Mouse (Mus musculus) layer of hippocampus, postnatal 10 days (tissue): Measurements from ENCODE around the gene Cpt1a. TPM values are rescaled to one million over a fixed set of nuclear protein-coding genes. Genes with fewer than 3 reads are reported as not detected.

Source experiments
- DNase-seq, 2 experiments: peaks; one replicate each; pipeline ENCODE4 v3.0.0; 2021; ENCODE audit warnings: low spot score in 2 of 2
- total RNA-seq, 2 experiments: library from RNA; stranded (reverse); gene quantifications; 2 replicates each; pipeline ENCODE4 v1.2.3; 2021

Gene Cpt1a
- total RNA-seq, 2 experiments from 2014 or later = 31.9 to 35.2 TPM

DNA sequence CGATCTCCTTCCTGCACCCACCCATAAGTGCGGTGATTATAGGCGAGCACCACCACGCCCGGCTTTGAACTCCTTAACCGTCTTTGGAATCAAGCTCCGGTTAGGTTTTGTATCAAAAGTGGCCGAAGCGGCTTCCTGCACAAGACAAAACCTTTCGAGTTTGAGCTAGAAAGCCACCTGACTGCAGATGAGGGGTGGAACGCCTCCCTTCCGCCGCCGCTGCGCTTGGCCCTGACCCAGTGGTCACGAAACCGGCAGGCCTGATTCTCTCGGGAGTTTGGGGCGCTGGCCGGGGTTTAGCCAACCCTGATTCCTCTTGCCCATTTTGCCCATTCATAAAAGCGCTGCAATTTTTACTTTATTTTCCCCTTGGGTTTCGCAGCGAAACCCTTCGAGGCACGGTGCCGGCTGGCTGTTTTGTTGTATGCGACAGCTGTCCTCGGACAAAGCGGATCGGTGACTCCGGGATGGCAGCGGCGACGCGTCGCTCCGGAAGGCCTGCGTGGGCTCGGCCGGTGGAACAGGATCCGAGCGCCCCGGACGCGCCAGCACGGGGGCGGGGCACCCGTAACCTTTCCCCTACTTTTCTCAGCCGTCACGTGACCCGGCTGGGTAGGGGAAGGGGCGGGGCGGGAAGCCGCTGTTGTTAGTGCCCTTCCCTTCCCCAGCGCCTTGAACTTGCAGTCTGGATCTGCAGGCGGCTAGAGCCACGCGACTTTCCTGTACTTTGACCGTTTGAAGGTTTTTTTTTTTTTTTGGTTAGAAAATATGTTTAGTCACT is 3.0 kb downstream of the Cpt1a start:
- peak; percentile 85 for DNase-seq

DNA sequence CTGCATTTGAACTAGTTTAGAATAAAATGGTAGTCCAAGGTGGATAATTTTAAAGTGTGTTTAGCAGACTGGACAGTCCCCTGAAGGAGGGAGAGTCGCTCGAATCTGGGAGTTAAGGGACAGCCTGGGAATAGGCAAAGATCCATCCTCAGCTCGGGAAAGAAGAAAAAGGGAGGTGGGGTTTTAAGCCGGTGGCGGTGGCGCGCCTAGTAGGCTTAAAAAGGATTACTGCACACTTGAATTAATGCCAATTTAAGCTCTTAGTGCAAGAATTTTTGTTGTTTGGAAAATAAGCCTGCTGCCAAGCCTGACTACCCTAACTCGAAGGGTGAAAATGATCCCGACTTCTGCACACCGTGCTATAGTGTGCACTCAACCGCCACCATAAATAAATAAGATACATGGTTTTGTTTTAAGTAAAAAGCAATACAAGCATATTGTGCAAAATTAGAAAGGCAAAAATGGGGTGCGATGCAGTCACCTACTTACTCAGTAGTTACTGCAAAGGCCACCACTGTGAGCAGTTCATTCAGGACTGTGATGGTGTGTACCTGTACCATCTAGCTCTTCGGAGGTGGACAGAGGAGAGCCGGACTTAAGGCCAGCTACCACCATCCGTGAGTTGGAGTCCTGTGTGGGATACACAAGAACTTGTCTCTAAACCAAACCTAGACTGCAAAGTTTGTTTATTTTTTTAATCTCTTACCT is 3.8 kb downstream of the Cpt1a start:
- peak in 1 of 2 experiments; percentile 26 for DNase-seq

DNA sequence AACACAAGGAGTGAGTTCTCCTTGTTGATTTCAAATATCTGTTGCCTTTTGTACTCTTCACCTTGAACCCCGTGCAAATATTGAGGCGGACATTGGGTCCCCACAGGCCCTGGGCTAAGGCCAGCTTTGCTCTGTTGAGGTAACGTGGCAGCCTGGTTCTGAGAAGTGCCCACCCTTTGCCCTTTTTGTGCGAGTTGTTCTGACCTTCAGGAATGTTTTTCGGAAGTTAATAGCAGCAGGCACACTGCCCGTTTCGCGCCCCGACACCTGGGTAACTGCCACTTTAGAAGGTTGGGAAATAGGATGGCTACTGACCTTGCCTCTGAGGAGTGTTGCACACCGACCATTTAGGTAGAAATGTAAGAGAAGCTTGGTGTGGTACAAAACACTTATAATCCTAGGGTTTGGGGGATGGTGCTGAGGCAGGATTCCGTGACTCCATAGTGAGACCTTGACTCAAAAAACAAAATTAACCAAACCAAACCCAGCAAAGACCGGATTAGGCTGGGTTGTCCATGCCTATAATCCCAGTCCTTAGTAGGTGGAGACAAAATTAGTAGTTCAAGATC is 4.4 kb downstream of the Cpt1a start:
- DNase-seq = no peak

DNA sequence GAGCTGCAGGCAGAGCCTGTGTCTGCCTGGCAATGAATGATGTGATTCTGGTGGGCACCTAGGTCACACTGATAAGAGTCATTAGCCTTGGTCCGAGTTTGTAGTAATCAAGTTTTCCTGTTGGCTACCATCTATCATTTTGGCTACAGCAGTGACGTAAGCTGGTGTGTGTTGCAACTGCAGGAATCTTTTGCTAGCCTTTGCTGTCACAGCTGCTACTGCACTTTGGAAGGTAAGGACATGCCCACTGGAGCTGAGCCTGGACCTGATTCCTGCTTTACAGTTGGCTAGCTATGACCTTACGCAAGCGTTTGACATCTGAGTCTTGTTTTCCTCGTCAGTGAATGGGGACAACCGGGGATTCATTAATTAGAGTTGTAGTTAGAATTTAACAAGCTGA is 11.1 kb downstream of the Cpt1a start:
- no peak for DNase-seq

DNA sequence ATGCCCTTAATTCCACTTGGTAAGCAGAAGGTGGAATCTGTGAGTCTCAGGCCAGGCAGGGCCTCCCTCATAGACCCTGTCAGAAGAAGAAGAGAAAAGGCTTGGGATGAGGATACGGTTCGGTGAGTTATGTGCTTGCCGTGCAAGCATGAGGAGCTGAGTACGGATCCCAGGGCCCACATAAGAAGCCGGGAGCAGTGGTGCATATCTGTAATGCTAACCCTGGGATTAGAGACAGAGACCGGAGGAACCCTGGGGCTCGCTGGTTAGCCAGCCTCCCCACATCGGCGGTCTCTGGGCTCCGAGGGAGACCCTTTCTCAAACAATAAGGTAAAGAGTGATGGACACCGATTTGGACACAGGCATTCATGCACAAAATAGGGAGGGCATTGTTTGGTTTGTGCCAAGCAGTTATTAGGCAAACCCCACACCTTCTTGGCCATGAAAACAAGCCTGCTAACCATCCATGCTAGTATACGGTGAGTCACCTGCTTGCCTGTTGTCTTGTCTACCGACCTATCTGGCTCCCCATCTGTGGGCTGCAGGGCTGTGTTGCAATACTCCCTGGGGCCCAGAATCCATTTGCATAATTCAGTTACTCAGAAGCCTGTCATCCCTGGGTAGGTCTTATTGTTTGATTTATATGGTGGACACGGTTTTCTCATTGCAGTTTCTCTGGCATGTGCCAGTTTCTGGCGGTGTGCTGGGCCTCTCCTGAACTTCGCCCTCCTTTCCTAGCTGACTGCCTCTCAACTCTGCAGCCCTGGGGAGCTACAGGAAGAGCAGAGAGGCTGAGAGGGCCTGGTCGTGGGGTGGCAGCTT is 11.8 kb downstream of the Cpt1a start:
- DNase-seq = no peak

DNA sequence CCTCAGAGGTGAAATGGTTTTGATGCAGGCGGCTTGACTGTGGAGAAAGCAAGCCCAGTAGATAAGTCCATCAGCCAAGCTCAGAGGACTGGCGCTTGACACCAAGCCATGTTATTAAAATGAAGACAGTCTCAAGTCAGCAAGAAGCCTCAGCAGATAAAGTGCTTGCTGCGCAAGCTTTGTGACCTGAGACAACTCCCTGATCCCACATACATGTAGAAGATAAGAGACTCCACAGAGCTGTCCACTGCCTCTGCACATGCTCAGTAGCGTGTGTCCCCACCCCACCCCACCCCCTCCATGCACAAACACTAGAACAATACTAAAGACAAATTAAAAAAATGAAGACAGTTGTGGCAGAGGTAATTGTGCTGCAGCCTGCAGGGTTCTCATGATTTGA is 12.4 kb downstream of the Cpt1a start:
- no peak for DNase-seq

DNA sequence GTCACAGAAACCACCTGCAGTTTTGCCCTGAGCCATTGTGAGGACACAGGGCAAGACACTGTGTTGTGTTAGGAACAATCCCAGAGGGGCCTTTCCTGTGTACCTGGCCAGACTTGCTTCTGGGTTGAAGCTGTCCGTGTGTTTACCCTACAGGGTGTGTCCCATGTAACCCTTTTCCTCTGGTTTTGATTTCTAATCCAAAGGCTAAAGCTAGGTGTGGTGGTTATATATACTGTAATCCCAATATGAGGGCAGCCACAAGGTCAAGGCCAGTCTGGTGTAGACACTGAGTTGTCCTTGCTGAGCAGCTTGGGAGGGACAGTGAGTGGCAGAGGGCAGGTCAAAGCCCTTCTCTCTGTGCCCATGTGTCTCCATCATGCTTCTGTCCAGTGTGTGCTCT is 13.8 kb downstream of the Cpt1a start:
- no peak for DNase-seq

DNA sequence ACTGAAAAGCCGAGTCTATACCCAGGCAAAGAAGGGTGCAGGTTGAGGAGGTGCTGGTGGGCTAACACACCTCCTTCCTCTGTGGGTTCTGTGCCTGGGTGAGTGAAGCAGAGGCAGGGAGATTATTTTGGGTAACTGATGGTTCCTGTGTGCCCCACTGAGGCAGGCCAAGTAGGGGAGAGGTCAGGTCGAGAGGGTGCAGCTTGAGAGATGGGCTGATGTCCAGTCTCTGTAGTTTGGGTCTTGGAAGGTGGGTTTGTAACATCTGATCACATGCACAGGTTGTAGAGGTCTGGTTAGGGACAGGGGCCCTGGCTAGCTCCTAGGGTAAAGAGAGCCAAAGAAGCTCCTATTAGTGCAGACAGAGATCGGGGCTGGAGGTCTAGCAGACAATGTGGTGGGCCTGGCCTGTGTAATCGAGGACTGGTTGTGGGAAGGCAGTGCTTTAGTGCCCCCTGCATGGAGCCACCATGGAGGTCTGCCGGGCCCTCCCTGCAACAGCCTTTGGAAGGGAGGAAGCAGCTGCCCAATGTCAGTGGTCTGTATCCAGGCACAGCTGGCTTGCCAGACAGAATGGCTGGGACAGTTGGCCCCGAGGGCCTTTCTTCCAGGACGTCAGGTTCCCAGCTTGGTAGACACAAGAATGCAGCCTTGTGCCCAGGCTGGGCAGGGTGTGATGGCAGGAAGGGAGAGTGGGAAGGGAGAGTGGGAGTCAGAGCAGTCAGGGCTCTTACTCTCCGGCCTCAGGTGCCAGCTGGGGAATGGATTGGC is 14.5 kb downstream of the Cpt1a start:
- no peak for DNase-seq

DNA sequence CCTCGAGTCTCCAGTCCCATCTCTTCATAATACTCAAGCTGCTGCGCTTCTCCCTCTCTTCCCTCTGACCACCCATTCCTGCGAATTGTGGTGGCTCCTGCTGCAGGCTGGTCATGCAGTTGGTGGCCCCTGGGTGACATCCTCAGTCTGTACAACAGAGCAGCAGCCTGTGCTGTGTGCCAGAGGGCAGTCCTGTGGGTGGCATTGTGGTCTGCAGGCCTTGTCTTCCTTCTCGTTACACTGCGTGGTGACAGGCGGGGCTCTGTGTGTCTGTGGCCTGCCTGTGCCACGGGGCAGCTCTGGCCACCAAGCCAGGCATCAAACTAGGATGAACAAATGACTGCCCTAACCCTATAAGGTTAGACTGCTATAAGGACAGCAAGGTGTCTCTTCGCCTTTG is 17.1 kb downstream of the Cpt1a start:
- DNase-seq = no peak

DNA sequence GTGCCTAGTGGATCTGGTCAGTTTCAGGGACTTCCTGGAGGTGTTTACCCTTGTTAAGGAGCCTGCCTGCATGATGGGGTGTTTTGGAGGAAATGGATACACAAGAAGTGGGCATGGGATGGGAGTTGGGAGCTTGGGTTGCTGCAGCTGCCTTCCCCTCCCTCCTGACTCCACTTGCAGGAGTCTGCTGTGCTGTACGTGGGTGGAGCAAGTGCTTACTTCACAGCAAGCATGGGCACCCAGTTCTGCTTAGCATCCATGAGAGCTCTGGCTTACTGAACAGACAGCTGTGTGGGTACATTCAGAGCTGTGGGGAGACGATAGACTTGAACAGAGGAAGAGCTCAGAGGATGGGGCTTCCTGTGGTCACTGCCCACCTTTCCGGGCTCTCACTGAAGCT is 18.9 kb downstream of the Cpt1a start:
- DNase-seq = no peak

DNA sequence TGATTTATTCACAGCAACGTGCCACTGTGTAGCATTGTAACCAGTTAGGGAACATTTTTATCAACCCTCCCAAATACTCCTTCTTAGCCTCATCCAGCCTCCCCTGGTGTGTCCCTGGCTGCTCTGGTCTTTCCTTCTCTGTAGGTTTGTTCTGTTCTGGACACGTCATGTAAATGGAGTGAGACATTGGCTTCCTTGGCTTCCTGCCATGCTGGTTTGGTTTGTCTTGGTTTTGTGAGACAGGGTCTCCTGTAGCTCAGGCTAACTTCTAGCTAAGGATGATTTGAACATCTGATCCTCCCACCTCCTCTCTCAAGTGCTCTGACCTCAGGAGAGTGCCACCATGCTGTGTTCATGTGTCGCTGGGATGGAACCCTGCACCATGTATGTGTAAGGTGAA is 21.8 kb downstream of the Cpt1a start:
- DNase-seq = no peak

DNA sequence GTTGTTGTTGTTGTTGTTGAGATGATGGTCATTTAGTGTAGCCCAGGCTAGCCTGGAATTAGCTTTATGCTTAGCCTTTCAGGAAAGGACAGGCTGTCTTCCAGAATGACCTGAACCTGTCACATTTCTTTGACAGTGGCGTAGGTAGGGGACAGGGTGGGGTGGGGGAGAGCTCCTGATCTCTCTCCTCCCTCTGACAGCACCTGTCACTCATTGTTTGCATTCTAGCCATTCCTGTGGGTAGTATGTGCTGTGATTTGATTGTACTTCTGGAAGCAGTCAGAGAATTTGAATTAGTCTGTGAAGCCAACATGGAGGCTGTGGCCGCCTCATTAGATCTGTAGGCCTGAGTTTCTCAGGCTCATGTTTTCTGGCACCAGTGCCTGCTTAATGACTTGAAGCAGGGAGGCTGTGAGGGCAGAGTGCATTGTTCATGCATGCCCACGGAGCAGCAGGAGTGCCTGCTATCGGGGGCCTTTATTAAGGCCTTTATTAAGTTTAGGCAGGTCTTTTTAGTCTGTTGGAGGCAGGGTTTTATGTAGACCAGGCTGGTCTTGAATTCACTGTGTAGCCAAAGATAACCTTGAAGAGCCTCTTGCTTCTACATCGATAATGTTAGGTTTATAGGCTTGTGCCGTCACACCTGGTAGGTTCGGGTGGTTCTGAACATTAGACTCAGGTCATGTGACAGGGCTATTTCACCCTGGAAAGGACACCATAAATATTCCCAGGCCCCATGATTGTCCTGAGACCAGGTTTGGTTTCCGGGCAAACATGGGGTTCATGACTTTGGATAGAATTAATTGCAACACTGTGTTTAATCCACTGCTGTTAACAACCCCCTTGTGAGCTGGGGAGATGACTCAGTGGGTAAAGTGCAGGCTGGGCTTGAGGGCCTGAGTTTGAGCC is 22.8 kb downstream of the Cpt1a start:
- no peak for DNase-seq

DNA sequence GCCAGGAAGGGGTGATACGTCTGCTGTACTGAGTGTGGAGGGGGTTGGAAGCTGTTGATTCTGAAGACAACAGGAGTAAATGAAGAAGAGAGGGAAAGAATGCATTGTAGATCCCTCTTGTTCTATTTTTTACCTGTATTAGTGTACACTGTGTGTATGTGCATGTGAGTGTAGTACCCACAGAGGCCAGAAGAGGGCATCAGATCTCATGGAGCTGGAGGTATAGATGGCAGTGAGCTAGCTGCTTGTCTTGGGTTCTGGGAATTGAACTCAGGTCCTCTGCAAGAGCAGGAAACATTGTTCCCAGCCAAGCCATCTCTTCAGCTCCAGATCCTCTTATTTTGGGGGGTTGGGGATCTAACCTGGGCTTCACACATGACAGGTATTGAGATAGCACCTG is 25.6 kb downstream of the Cpt1a start:
- no peak for DNase-seq

DNA sequence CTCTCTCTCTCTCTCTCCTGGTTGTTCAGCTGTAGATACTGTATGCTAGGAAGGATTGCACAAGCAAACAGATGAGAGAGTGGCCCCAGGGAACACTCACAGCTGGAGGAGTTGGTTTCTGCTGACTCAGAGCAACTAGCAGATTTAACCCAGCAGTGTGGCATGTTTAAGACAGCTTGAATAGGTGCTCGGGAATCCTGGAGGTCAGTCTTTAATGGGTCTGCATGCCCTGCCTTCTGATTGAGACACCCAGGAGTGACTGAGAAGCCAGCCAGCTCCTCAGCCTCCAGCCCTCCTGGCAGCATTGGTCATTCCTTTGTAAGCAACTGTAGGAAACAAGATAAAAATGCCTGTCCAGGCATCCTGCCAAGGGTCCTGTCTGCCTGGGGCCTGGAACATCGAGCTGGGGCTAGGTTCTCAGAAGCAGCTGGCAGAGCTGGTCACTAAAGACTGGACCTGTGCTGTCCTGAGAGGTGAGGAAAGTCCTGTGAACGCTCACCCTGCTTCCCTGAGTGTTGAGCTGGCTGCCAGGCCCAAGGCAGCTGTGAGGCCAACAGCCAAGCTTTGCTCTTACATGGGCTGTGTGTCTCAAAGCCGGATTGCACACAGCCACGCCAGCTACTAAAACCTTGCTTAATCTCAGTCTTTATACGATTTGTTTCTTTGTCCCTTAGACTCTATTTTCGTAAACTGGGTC is 31.4 kb downstream of the Cpt1a start:
- peak; percentile 35 to 46 for DNase-seq

DNA sequence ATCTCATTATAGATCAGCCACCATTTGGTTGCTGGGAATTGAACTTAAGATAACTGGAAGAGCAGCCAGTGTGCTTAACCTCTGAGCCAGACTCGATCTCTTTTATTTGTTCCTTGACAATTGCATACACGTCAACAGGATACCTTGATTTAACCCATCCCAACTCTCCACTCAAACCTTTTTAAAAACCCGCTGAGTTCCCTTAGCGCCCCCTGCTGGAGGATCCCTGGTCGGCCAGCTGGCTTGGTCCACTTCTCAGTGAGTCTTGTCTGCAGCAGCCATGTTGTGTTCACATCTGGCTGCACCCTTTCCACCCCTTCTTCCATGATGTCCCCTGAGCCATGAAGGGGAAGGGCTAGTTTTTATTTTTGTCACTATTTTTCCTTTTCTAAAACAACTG is 33.0 kb downstream of the Cpt1a start:
- peak; percentile 35 to 37 for DNase-seq

DNA sequence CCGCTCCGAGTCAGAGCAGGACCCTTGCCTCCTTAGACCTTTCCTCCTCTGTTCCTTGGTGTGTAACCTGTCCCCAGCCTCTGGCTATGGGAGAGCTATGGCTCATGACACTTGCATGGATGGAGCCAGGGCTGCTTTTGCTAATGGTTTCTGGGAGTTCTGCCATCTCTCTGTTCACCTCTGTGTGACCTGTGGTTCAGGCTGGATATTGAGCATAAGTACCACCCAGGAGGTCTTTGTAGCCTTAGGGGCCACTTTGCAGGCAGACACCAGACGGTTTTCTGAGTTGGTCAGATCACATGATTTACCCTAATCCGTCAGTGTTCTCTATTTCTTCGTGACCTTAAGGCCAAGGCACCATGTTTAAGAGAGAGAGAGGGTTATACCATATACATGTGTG is 34.4 kb downstream of the Cpt1a start:
- no peak for DNase-seq

DNA sequence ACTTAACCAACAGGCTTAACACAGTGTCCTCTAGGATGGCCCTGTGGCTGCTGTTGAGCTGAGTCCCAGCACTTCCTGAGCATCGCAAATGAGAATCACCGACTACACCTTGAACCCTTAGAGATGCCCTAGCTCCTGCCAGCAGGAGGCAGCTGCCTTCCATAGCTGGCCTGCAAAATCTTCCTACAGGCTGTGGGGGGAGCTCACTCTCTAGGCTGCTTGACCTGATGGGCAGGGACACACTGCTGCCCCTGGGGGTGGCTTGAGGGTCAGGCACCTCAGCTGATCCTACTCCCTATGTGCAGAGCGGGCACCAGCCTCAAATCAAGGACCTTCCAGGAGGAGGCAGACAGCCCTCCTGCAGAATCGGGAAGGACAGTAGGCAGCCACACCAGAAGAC is 35.5 kb downstream of the Cpt1a start:
- no peak for DNase-seq

DNA sequence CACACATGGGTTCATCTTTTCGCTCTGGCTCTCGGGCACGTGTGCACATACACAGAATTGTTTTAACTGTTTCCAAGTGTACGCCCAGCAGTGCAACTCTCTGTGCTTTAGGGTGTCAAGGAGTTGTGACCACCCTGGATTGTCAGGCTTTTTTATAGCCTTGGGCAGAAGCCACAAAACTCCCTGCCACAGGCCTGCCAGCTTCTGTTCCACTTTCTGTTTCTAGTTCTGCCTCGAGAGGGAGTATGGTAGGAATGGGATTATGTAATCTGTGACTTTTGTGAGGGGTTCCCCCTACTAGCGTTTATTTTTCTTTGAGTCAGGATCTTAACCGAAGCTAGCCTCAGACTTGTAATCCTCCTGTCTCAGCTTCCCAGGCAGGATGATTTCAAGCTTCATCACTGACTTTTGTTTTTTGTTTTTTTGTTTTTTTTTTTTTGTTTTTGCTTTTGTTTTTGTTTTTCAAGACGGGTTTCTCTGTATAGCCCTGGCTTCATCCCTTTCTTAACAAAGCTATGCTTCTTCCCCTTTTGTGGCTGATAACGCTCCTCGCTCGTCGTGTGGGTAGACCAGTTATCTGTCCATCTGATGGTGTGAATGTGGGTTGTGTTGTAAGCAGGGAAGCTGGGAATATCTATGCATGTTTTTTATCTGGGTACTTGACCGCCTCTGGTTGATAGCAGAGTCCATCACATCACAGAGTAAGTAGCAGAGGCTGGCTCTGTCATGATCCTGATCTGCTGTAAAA is 37.9 kb downstream of the Cpt1a start:
- no peak for DNase-seq

DNA sequence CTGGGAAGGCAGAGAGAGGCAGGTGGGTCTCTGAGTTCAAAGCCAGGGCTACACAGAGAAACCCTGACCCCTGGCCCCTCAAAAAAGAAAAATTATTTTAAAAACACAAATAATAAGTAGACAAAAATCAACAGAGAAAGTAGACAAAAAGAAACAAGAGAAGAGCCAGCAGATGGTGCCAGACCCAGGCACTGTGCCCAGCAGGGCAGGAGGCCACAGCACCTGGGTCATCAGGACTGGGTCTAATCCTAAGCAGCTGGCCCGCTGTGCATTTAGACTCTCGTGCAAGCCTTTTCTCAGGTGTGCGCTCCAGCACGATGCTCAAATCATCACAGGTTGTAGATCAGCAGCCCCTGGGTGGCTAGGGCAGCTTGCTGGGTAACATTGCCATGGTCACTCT is 41.4 kb downstream of the Cpt1a start:
- DNase-seq = no peak
